ENCODE assay signal across 8 mouse cellular contexts in the genomic region with DNA sequence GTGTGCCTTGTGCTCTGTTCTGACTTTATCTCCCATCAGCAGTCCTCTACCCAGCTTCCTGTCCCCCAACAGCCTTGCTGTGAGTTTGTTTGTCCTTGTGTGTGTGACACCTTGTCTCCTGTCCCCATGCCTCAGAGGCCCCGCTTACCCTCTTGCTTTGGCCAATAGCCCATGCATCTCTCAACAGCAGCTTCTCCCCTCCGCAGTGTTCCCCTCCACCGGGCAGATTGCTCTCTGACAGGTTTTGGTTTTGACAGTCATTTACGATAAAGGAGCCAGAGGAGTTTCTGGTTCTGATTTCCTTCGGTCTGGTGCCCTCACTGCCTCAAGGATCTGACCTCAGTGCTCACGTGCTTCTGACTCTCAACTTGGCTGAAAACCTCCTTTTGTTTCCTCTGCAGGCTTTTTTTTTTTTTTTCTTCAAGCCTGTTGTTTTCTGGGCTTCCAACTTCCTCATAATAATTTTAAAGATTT. TPM values are rescaled to one million over a fixed set of nuclear protein-coding genes. Genes with fewer than 3 reads are reported as not detected.
DNase-seq lines count a peak whose midpoint lies in the region; ATAC-seq and TF ChIP-seq lines count a peak whose summit lies in the region.

No protein-coding gene starts in this region.

- no peak for TF ChIP-seq POLR2A in lung, adult 2 months (IDR thresholded peaks at IDR 0.05; ENCODE audit: borderline replicate concordance, extremely low read depth, low read depth, low read length)

- no peak overlapping the region for H3K27ac ChIP-seq in hindbrain, embryonic 13.5 days

- ATAC-seq in erythroblast, adult 5-6 weeks (replicated peaks; ENCODE audit: low FRiP score, poor library complexity, severe bottlenecking), result no peak
- ATAC-seq in hindbrain, embryonic 13.5 days (ENCODE audit: low FRiP score), result no peak

- peaks cover 14% of the 10 kb centered on the region for H3K4me1 ChIP-seq in lung, adult 2 months (ENCODE audit: control insufficient read depth, insufficient read depth, low read length)
- H3K4me1 ChIP-seq in hindbrain, embryonic 13.5 days (replicated peaks), result peaks cover 10% of the 10 kb centered on the region; the same call in 1 of the 2 replicates

- H3K36me3 ChIP-seq in hindbrain, embryonic 13.5 days, result no peaks in the 10 kb centered on the region

- H3K27me3 ChIP-seq in hindbrain, embryonic 13.5 days, result no peaks in the 10 kb centered on the region

- DNase-seq in embryo, embryonic 10 days (ENCODE audit: low spot score), result peak; percentile 17
- no peak for DNase-seq in embryo, embryonic 9.5 days (ENCODE audit: extremely low spot score)
- DNase-seq in brain, adult 2 months (ENCODE audit: low read depth, low spot score), result peak; percentile 43
- peak; percentile 35 for DNase-seq in induced T-regulatory cell, adult 2 months (ENCODE audit: low read depth)
- peak; percentile 42 for DNase-seq in lung, adult 2 months
- DNase-seq in frontal cortex, adult 2 months (ENCODE audit: extremely low spot score in 1 of 2, low spot score in 1 of 2), result no peak

- WGBS in lung, adult 2 months, result 13% methylated on average over 6 of the region's 6 CpGs
- 73% methylated on average over 6 of the region's 6 CpGs for WGBS in hindbrain, embryonic 13.5 days

- H3K4me3 ChIP-seq in lung, adult 2 months (replicated peaks; ENCODE audit: extremely low read depth, low read depth, low read length), result no peak overlapping the region
- no peak overlapping the region for H3K4me3 ChIP-seq in hindbrain, embryonic 13.5 days

- H3K9ac ChIP-seq in hindbrain, embryonic 13.5 days, result no peak overlapping the region

- H3K4me2 ChIP-seq in hindbrain, embryonic 13.5 days, result no peak overlapping the region

- no peak for TF ChIP-seq CTCF in lung, adult 2 months (IDR thresholded peaks at IDR 0.05; ENCODE audit: insufficient read depth, low read length)

- H3K9me3 ChIP-seq in hindbrain, embryonic 13.5 days, result no peaks in the 10 kb centered on the region

RNA-seq across cellular contexts. Expression of a gene that starts 11.1 kb away (rescaled TPM):
- polyA plus RNA-seq in lung, adult 2 months (2012; rRNA removed), result 92.6 and 112 TPM in 2 replicates
- total RNA-seq in erythroblast, adult 5-6 weeks (2015; ENCODE audit: low replicate concordance), result 1.7 and 4.0 TPM in 2 replicates
- total RNA-seq in erythroblast, adult 5-6 weeks (2017; ENCODE audit: low replicate concordance), result 5.2 and 5.6 TPM in 2 replicates
- 46.9 and 49.9 TPM in 2 replicates for polyA plus RNA-seq in frontal cortex, adult 2 months (2012; rRNA removed)
- 6.4 and 6.9 TPM in 2 replicates for polyA plus RNA-seq in hindbrain, embryonic 13.5 days (2015; fragmentation: Nextera tagmentation; extraction: Ambion mirVana)

RNA-seq across cellular contexts. Expression of a gene that starts 40.2 kb away (rescaled TPM):
- polyA plus RNA-seq in lung, adult 2 months (2012; rRNA removed), result 0.24 and 0.86 TPM in 2 replicates
- 20.6 and 38.9 TPM in 2 replicates for total RNA-seq in erythroblast, adult 5-6 weeks (2015; ENCODE audit: low replicate concordance)
- 36.3 and 44.5 TPM in 2 replicates for total RNA-seq in erythroblast, adult 5-6 weeks (2017; ENCODE audit: low replicate concordance)
- polyA plus RNA-seq in frontal cortex, adult 2 months (2012; rRNA removed), result 0.69 and 0.80 TPM in 2 replicates
- polyA plus RNA-seq in hindbrain, embryonic 13.5 days (2015; fragmentation: Nextera tagmentation; extraction: Ambion mirVana), result 14.7 and 16.2 TPM in 2 replicates

Comparison
In these comparisons a context has a peak if more than half of its experiments do, and no peak if none do; other contexts are left out.
1. DNase-seq: peak in embryo, embryonic 10 days (single experiment), brain, adult 2 months (single experiment), induced T-regulatory cell, adult 2 months (single experiment) and lung, adult 2 months (single experiment); none in embryo, embryonic 9.5 days (single experiment) and frontal cortex, adult 2 months (0 of 2).